Mouse (Mus musculus): ENCODE results near the gene Gm49711.

DNA sequence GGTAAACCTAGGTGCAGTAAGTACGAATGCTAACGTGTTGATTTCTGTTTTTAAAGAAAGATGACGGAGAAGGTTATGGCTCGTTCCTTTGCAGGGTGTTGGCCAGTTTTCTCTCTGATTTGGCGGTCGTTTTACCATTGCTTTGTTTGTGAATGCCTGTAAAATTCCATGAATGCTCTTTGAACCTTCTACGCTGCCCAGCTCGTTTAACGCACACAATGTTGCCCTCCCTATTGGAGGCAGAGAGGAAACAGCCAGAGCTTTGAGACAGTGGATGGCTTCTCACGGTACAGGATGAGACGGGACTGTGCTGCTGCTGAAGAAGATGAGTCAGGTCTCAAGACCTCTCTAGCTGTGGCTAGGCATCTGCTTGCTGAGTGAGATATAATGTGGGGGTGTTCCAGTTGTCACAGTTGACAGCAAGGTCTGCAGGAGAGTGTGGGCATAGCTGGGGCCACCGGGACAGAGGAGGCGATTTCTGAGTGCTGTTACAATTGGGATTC, 60.9 kb downstream of the Gm49711 start:
- no peak for TF ChIP-seq CTCF (IDR thresholded peaks at IDR 0.05; ENCODE audit: extremely low read depth, insufficient read depth, low read length)
- TF ChIP-seq POLR2A (IDR thresholded peaks at IDR 0.05; ENCODE audit: extremely low read depth, insufficient read depth, low read length): no peak

Measured in cortical plate, adult 2 months (tissue).